Mouse (Mus musculus) MEL (cell line): Measurements from ENCODE around the gene Fbln5. TPM values are rescaled to one million over a fixed set of nuclear protein-coding genes. Genes with fewer than 3 reads are reported as not detected.

Experiments
- DNase-seq: peaks from one replicate; pipeline ENCODE4 v3.0.0; 2011; ENCODE audit warnings: low read depth, low spot score
- H3K27ac ChIP-seq: 2 replicates; pipeline ENCODE4 v1.5.1; 2012; ENCODE audit warnings: low read depth, mild to moderate bottlenecking, control low read depth, low read length, moderate library complexity; ENCODE audit not compliant: control insufficient read depth
- H3K27me3 ChIP-seq, 2 experiments: fragments of 150-350 bp in 1 of 2; sonication (generic) in 1 of 2; 2 replicates each; pipeline ENCODE4 v1.6.1; 2012; ENCODE audit warnings: low read length in 2 of 2, mild to moderate bottlenecking in 2 of 2, improper control_type of control experiment in 1 of 2, moderate library complexity in 1 of 2; ENCODE audit not compliant: insufficient read depth in 2 of 2, control insufficient read depth in 1 of 2
- H3K36me3 ChIP-seq, 2 experiments: 2 replicates each; pipeline ENCODE4 v1.6.1; 2012 to 2014; ENCODE audit warnings: low read length in 2 of 2, improper control_type of control experiment in 1 of 2, inconsistent platforms in 1 of 2, mild to moderate bottlenecking in 1 of 2; ENCODE audit not compliant: insufficient read depth in 2 of 2, control insufficient read depth in 1 of 2
- H3K4me1 ChIP-seq, 2 experiments: fragments of 150-350 bp in 1 of 2; sonication (generic) in 1 of 2; 2 replicates each; pipeline ENCODE4 v1.6.1; 2012; ENCODE audit warnings: low read length in 2 of 2, improper control_type of control experiment in 1 of 2, mild to moderate bottlenecking in 1 of 2; ENCODE audit not compliant: insufficient read depth in 2 of 2, control insufficient read depth in 1 of 2
- H3K4me3 ChIP-seq, 2 experiments: fragments of 150-350 bp in 1 of 2; sonication (generic) in 1 of 2; 2 replicates each; pipeline ENCODE4 v1.5.1; 2012; ENCODE audit warnings: low read depth in 2 of 2, low read length in 2 of 2, mild to moderate bottlenecking in 2 of 2, moderate library complexity in 2 of 2, control low read depth in 1 of 2, improper control_type of control experiment in 1 of 2; ENCODE audit not compliant: control insufficient read depth in 1 of 2, insufficient read depth in 1 of 2
- H3K79me2 ChIP-seq: 2 replicates; pipeline ENCODE4 v1.6.1; 2012; ENCODE audit warnings: mild to moderate bottlenecking, low read length, moderate library complexity; ENCODE audit not compliant: control insufficient read depth, poor library complexity, insufficient read depth
- H3K9ac ChIP-seq: 2 replicates; pipeline ENCODE4 v1.6.1; 2012; ENCODE audit warnings: low read depth, mild to moderate bottlenecking, control low read depth, low read length, moderate library complexity; ENCODE audit not compliant: control insufficient read depth, poor library complexity, severe bottlenecking
- H3K9me3 ChIP-seq: fragments of 150-350 bp; sonication (generic); replicated peaks from 2 replicates; pipeline ENCODE4 v1.6.1; 2012; ENCODE audit warnings: mild to moderate bottlenecking, low read length, improper control_type of control experiment, moderate library complexity; ENCODE audit not compliant: insufficient read depth
- CHD1 ChIP-seq: IDR thresholded peaks from 2 replicates; pipeline ENCODE4 v1.6.1; 2012; ENCODE audit warnings: low read depth, mild to moderate bottlenecking, inconsistent platforms, low read length, improper control_type of control experiment
- CHD2 ChIP-seq: IDR thresholded peaks from 2 replicates; pipeline ENCODE4 v1.6.1; 2011; ENCODE audit warnings: low read length, improper control_type of control experiment
- CTCF ChIP-seq, 3 experiments: IDR thresholded peaks in 2 of 3; conservative IDR thresholded peaks in 1 of 3; 2 replicates each; pipeline ENCODE4 v1.5.1; 2011 to 2012; ENCODE audit warnings: low read length in 3 of 3, low read depth in 2 of 3, mild to moderate bottlenecking in 2 of 3, improper control_type of control experiment in 1 of 3, inconsistent platforms in 1 of 3, mixed read lengths in 1 of 3, moderate library complexity in 1 of 3; ENCODE audit not compliant: control insufficient read depth in 1 of 3, insufficient read depth in 1 of 3, poor library complexity in 1 of 3, severe bottlenecking in 1 of 3
- ELF1 ChIP-seq: IDR thresholded peaks from 2 replicates; pipeline ENCODE4 v1.6.1; 2014; ENCODE audit warnings: low read depth, mild to moderate bottlenecking, inconsistent platforms, low read length, improper control_type of control experiment, moderate library complexity
- EP300 ChIP-seq, 2 experiments: IDR thresholded peaks; 2 replicates each; pipeline ENCODE4 v1.6.1; 2011; ENCODE audit warnings: improper control_type of control experiment in 2 of 2, low read length in 2 of 2, low read depth in 1 of 2, mild to moderate bottlenecking in 1 of 2
- GABPA ChIP-seq: IDR thresholded peaks from 2 replicates; pipeline ENCODE4 v1.6.1; 2012; ENCODE audit warnings: low read depth, mild to moderate bottlenecking, inconsistent platforms, low read length, improper control_type of control experiment, moderate library complexity
- GATA1 ChIP-seq: IDR thresholded peaks from 2 replicates; pipeline ENCODE4 v1.6.1; 2011; ENCODE audit warnings: low read depth, low read length, improper control_type of control experiment
- MYB ChIP-seq: IDR thresholded peaks from 2 replicates; pipeline ENCODE4 v1.6.1; 2011; ENCODE audit warnings: mild to moderate bottlenecking, low read depth, low read length, improper control_type of control experiment
- MYC ChIP-seq: IDR thresholded peaks from 2 replicates; pipeline ENCODE4 v1.6.1; 2011; ENCODE audit warnings: low read depth, mild to moderate bottlenecking, low read length, improper control_type of control experiment, moderate library complexity
- NELFE ChIP-seq: IDR thresholded peaks from 2 replicates; pipeline ENCODE4 v1.6.1; 2011; ENCODE audit warnings: low read depth, low read length, improper control_type of control experiment
- NRF1 ChIP-seq: IDR thresholded peaks from 2 replicates; pipeline ENCODE4 v1.6.1; 2014; ENCODE audit warnings: low read depth, mild to moderate bottlenecking, inconsistent platforms, low read length, improper control_type of control experiment, moderate library complexity; ENCODE audit not compliant: poor library complexity, insufficient read depth, severe bottlenecking
- POLR2AphosphoS2 ChIP-seq: IDR thresholded peaks from 2 replicates; pipeline ENCODE4 v1.6.1; 2011; ENCODE audit warnings: low read length, improper control_type of control experiment
- RAD21 ChIP-seq: IDR thresholded peaks from 2 replicates; pipeline ENCODE4 v1.6.1; 2011; ENCODE audit warnings: mild to moderate bottlenecking, low read depth, low read length, improper control_type of control experiment
- SMC3 ChIP-seq: IDR thresholded peaks from 2 replicates; pipeline ENCODE4 v1.6.1; 2011; ENCODE audit warnings: low read depth, low read length, improper control_type of control experiment
- TAL1 ChIP-seq: IDR thresholded peaks from 2 replicates; pipeline ENCODE4 v1.6.1; 2012; ENCODE audit warnings: mild to moderate bottlenecking, inconsistent platforms, low read length, moderate library complexity, mixed read lengths
- TBP ChIP-seq: IDR thresholded peaks from 2 replicates; pipeline ENCODE4 v1.8.0; 2011; ENCODE audit warnings: low read depth, low read length, improper control_type of control experiment
- UBTF ChIP-seq: IDR thresholded peaks from 2 replicates; pipeline ENCODE4 v1.6.1; 2012; ENCODE audit warnings: low read depth, mild to moderate bottlenecking, inconsistent platforms, low read length, improper control_type of control experiment, moderate library complexity, borderline replicate concordance; ENCODE audit not compliant: insufficient read depth
- USF1 ChIP-seq: IDR thresholded peaks from 2 replicates; pipeline ENCODE4 v1.6.1; 2014; ENCODE audit warnings: low read depth, mild to moderate bottlenecking, inconsistent platforms, low read length, improper control_type of control experiment, moderate library complexity
- ZC3H11A ChIP-seq: IDR thresholded peaks from 2 replicates; pipeline ENCODE4 v1.6.1; 2012; ENCODE audit warnings: low read depth, mild to moderate bottlenecking, inconsistent platforms, low read length, improper control_type of control experiment
- ZKSCAN1 ChIP-seq: IDR thresholded peaks from 2 replicates; pipeline ENCODE4 v1.6.1; 2012; ENCODE audit warnings: low read depth, mild to moderate bottlenecking, inconsistent platforms, low read length, improper control_type of control experiment, moderate library complexity
- ZNF384 ChIP-seq: IDR thresholded peaks from 2 replicates; pipeline ENCODE4 v1.6.1; 2012; ENCODE audit warnings: low read depth, mild to moderate bottlenecking, inconsistent platforms, low read length, improper control_type of control experiment
- polyA plus RNA-seq, 2 experiments: library from polyadenylated mRNA; stranded (reverse) in 1 of 2; unstranded in 1 of 2; fragments of >175 nt in 1 of 2; fragments of >200 nt in 1 of 2; gene quantifications; 2 replicates each; pipeline versions ENCODE4 v1.2.1 to v1.2.4; 2012; ENCODE audit warnings: low replicate concordance in 2 of 2, low read depth in 1 of 2; ENCODE audit not compliant: insufficient read length in 2 of 2, insufficient read depth in 1 of 2, missing spikeins in 1 of 2
- total RNA-seq: library from RNA; depleted of rRNA; stranded (reverse); fragments of 300-350 nt; gene quantifications from 2 replicates; pipeline ENCODE4 v1.2.3, GENCODE M21; 2012

Gene Fbln5
- total and polyA plus RNA-seq, 3 experiments: not detected

GRCm38 (mm10) chr12:101764870-101765269 lies 54.0 kb downstream of the Fbln5 start:
- Histone ChIP-seq H3K27ac (no peak overlapping the region), H3K27me3 (no peaks in the 10 kb centered on the region; a peak in 1 of 4 replicates), H3K79me2 (no peaks in the 10 kb centered on the region), H3K9me3 (no peaks in the 10 kb centered on the region), H3K4me1 (no peaks in the 10 kb centered on the region), H3K9ac (no peak overlapping the region), H3K4me3 (no peak overlapping the region), H3K36me3 (no peaks in the 10 kb centered on the region)
- no peak for TF ChIP-seq NRF1
- no peak for TF ChIP-seq MYB
- no peak for DNase-seq

- Histone ChIP-seq H3K79me2 (no peaks in the 10 kb centered on the region), H3K4me1 (no peaks in the 10 kb centered on the region), H3K27ac (no peak overlapping the region), H3K9ac (no peak overlapping the region), H3K27me3 (no peaks in the 10 kb centered on the region; a peak in 1 of 4 replicates), H3K36me3 (no peaks in the 10 kb centered on the region), H3K9me3 (no peaks in the 10 kb centered on the region), H3K4me3 (no peak overlapping the region)
- DNase-seq: no peak
- no peak for TF ChIP-seq ZKSCAN1
- TF ChIP-seq SMC3: no peak
- TF ChIP-seq GABPA: no peak
- no peak for TF ChIP-seq CHD1
- no peak for TF ChIP-seq TBP
- TF ChIP-seq ZNF384: no peak
- TF ChIP-seq NELFE: no peak
- no peak for TF ChIP-seq GATA1
- no peak for TF ChIP-seq CTCF (IDR thresholded peaks at IDR 0.05 in 2 of 3, conservative IDR thresholded peaks at IDR 0.05 in 1 of 3; ENCODE audit: control insufficient read depth in 1 of 3, insufficient read depth in 1 of 3, low read depth in 2 of 3, low read length in 3 of 3, poor library complexity in 1 of 3, severe bottlenecking in 1 of 3)
- TF ChIP-seq EP300 (IDR thresholded peaks at IDR 0.05; ENCODE audit: low read depth in 1 of 2, low read length in 2 of 2): no peak
- TF ChIP-seq USF1: no peak
- TF ChIP-seq ELF1: no peak
Measured at GRCm38 (mm10) chr12:101763065-101763464, 55.8 kb downstream of the Fbln5 start.

GRCm38 (mm10) chr12:101762054-101762453 lies 56.8 kb downstream of the Fbln5 start:
- Histone ChIP-seq H3K9ac (no peak overlapping the region), H3K27ac (no peak overlapping the region), H3K79me2 (no peaks in the 10 kb centered on the region), H3K36me3 (no peaks in the 10 kb centered on the region)
- TF ChIP-seq TAL1 (no peak), RAD21 (no peak), USF1 (no peak), MYC (no peak), GABPA (no peak), EP300 (IDR thresholded peaks at IDR 0.05; ENCODE audit: low read depth in 1 of 2, low read length in 2 of 2) (no peak), SMC3 (no peak), ZC3H11A (no peak), UBTF (no peak), CHD2 (no peak), POLR2AphosphoS2 (no peak)
- TF ChIP-seq, all 39 proteins: peak for 0
- no peak for DNase-seq
- Histone ChIP-seq H3K9me3 (no peaks in the 10 kb centered on the region), H3K27me3 (no peaks in the 10 kb centered on the region; a peak in 1 of 4 replicates), H3K4me1 (no peaks in the 10 kb centered on the region), H3K4me3 (no peak overlapping the region)
